Mouse (Mus musculus) kidney, postnatal 0 days (tissue): ENCODE measurements around the gene Cadps2. TPM values are rescaled to one million over a fixed set of nuclear protein-coding genes. Genes with fewer than 3 reads are reported as not detected.

Source experiments
- ATAC-seq: fragments of 200-750 bp; cut with Nextera tagmentation; replicated peaks from 2 replicates; pipeline ENCODE4 v1.8.0; 2017; ENCODE audit warnings: low read depth, moderate number of reproducible peaks, moderate TSS enrichment, moderate library complexity; ENCODE audit not compliant: low FRiP score
- DNase-seq: peaks from one replicate; pipeline ENCODE4 v3.0.0-alpha.2; 2016; ENCODE audit warnings: low spot score
- H3K27ac ChIP-seq: fragments of 300-500 bp; sonication (generic); 2 replicates; pipeline ENCODE4 v1.5.1; 2014; ENCODE audit warnings: mild to moderate bottlenecking
- H3K27me3 ChIP-seq: fragments of 300-500 bp; sonication (generic); 2 replicates; pipeline ENCODE4 v1.6.1; 2014; ENCODE audit warnings: low read length, mixed read lengths; ENCODE audit not compliant: insufficient read depth
- H3K36me3 ChIP-seq: fragments of 300-500 bp; sonication (generic); 2 replicates; pipeline ENCODE4 v1.6.1; 2014; ENCODE audit warnings: low read length, mixed read lengths; ENCODE audit not compliant: insufficient read depth
- H3K4me1 ChIP-seq: fragments of 300-500 bp; sonication (generic); replicated peaks from 2 replicates; pipeline ENCODE4 v1.6.1; 2014; ENCODE audit warnings: antibody characterized with exemption, low read length, mixed read lengths; ENCODE audit not compliant: insufficient read depth
- H3K4me2 ChIP-seq: fragments of 300-500 bp; sonication (generic); 2 replicates; pipeline ENCODE4 v1.6.1; 2014; ENCODE audit warnings: mild to moderate bottlenecking, low read length, moderate library complexity, mixed read lengths
- H3K4me3 ChIP-seq: fragments of 300-500 bp; sonication (generic); replicated peaks from 2 replicates; pipeline ENCODE4 v1.5.1; 2014; ENCODE audit warnings: low read depth, low read length
- H3K9ac ChIP-seq: fragments of 300-500 bp; sonication (generic); 2 replicates; pipeline ENCODE4 v1.6.1; 2014; ENCODE audit warnings: low read depth, low read length
- H3K9me3 ChIP-seq: fragments of 300-500 bp; sonication (generic); replicated peaks from 2 replicates; pipeline ENCODE4 v1.6.1; 2016; ENCODE audit warnings: low read length, inconsistent platforms, mixed read lengths
- CTCF ChIP-seq: IDR thresholded peaks from 2 replicates; pipeline ENCODE4 v1.5.1; 2016; ENCODE audit warnings: antibody characterized with exemption, low read depth, mild to moderate bottlenecking, moderate library complexity
- WGBS: fragments of 180-500 bp; shearing (Covaris S2); extraction: QIAGEN DNeasy Blood & Tissue Kit; methylation state at CpG from one replicate; pipeline ENCODE4 v1.1.7; 2014; 5-methylcytosine and 5-hydroxymethylcytosine counted together
- polyA plus RNA-seq: library from polyadenylated mRNA; unstranded; fragments of >200 nt; fragmentation: Nextera tagmentation; extraction: Ambion mirVana; gene quantifications from 2 replicates; pipeline ENCODE4 v1.2.1, GENCODE M21; 2015

Gene Cadps2
- polyA plus RNA-seq, 1 experiment from 2014 or later, result 10.1 TPM

GRCm38 (mm10) chr6:23439897-23440296, 399.3 kb downstream of the Cadps2 start:
- ATAC-seq, result no peak
- 77% methylated on average over 3 of the region's 3 CpGs for WGBS
- no peak for TF ChIP-seq CTCF

GRCm38 (mm10) chr6:23410256-23411049, 428.8 kb downstream of the Cadps2 start:
- Histone ChIP-seq H3K4me3 (no peak overlapping the region), H3K4me1 (no peaks in the 10 kb centered on the region), H3K4me2 (no peak overlapping the region), H3K27me3 (no peaks in the 10 kb centered on the region), H3K9ac (no peak overlapping the region), H3K27ac (no peak overlapping the region), H3K36me3 (no peaks in the 10 kb centered on the region), H3K9me3 (no peaks in the 10 kb centered on the region)
- no peak for ATAC-seq
- no peak for DNase-seq
- no peak for TF ChIP-seq CTCF
- 9% methylated on average over 12 of the region's 12 CpGs for WGBS

More at GRCm38 (mm10) chr6:23439897-23440296, 399.3 kb downstream of the Cadps2 start:
- Histone ChIP-seq H3K9me3 (no peaks in the 10 kb centered on the region), H3K27me3 (no peaks in the 10 kb centered on the region), H3K36me3 (no peaks in the 10 kb centered on the region), H3K27ac (no peak overlapping the region), H3K4me2 (no peak overlapping the region), H3K9ac (no peak overlapping the region), H3K4me3 (no peak overlapping the region), H3K4me1 (no peaks in the 10 kb centered on the region)
- DNase-seq, result no peak

- Histone ChIP-seq H3K27me3 (no peaks in the 10 kb centered on the region), H3K4me1 (no peaks in the 10 kb centered on the region), H3K4me2 (no peak overlapping the region), H3K27ac (no peak overlapping the region), H3K9ac (no peak overlapping the region), H3K36me3 (no peaks in the 10 kb centered on the region), H3K9me3 (no peaks in the 10 kb centered on the region), H3K4me3 (no peak overlapping the region)
- ATAC-seq (no peak), DNase-seq (no peak)
- WGBS, result 84% methylated on average over 2 of the region's 2 CpGs
- TF ChIP-seq CTCF, result no peak
These were observed 445.1 kb downstream of the Cadps2 start for GRCm38 (mm10) chr6:23394131-23394530.

- no peak for DNase-seq
- H3K4me1 ChIP-seq, result no peaks in the 10 kb centered on the region
- H3K9me3 ChIP-seq, result no peaks in the 10 kb centered on the region
- no peaks in the 10 kb centered on the region for H3K27me3 ChIP-seq
- TF ChIP-seq CTCF, result no peak
- H3K9ac ChIP-seq, result no peak overlapping the region
- H3K4me3 ChIP-seq, result no peak overlapping the region
- H3K27ac ChIP-seq, result no peak overlapping the region
- ATAC-seq, result no peak
- no peak overlapping the region for H3K4me2 ChIP-seq
- H3K36me3 ChIP-seq, result no peaks in the 10 kb centered on the region
- WGBS, result 70% methylated on average over 4 of the region's 4 CpGs
These were observed 446.5 kb downstream of the Cadps2 start for GRCm38 (mm10) chr6:23392711-23393110.

- ATAC-seq (no peak), DNase-seq (no peak)
- H3K4me1 ChIP-seq, result no peaks in the 10 kb centered on the region
- no peaks in the 10 kb centered on the region for H3K27me3 ChIP-seq
- no peaks in the 10 kb centered on the region for H3K36me3 ChIP-seq
- no peak overlapping the region for H3K4me2 ChIP-seq
- TF ChIP-seq CTCF, result no peak
- 56% methylated on average over 5 of the region's 5 CpGs for WGBS
- no peak overlapping the region for H3K9ac ChIP-seq
- no peak overlapping the region for H3K4me3 ChIP-seq
- H3K9me3 ChIP-seq, result no peaks in the 10 kb centered on the region
- no peak overlapping the region for H3K27ac ChIP-seq
These were observed 452.5 kb downstream of the Cadps2 start for GRCm38 (mm10) chr6:23386711-23387110.

GRCm38 (mm10) chr6:23383004-23383347, 456.2 kb downstream of the Cadps2 start:
- Histone ChIP-seq H3K36me3 (no peaks in the 10 kb centered on the region), H3K4me2 (no peak overlapping the region), H3K4me1 (no peaks in the 10 kb centered on the region), H3K4me3 (no peak overlapping the region), H3K9me3 (no peaks in the 10 kb centered on the region), H3K27me3 (no peaks in the 10 kb centered on the region), H3K9ac (no peak overlapping the region), H3K27ac (no peak overlapping the region)
- no peak for ATAC-seq
- no peak for DNase-seq
- WGBS, result 38% methylated on average over 1 of the region's 1 CpGs
- no peak for TF ChIP-seq CTCF
